Mouse (Mus musculus) mature B cell (primary cell): Measurements from ENCODE around the gene Colgalt2.

ENCODE experiments used
- in situ Hi-C: fragments of 300-500 bp; cut with MboI; formaldehyde crosslinking; loops from 2 replicates; pipeline ENCODE4 v1.14.3; 2019

The Colgalt2 gene

GRCm38 (mm10) chr1:152534531-152534930, 134.9 kb downstream of the Colgalt2 start:
- in situ Hi-C loops: no loop called here

- in situ Hi-C loops: no loop called here
These were observed 136.9 kb downstream of the Colgalt2 start for GRCm38 (mm10) chr1:152536416-152537018.

- in situ Hi-C loops: no loop called here
These were observed 137.6 kb downstream of the Colgalt2 start for GRCm38 (mm10) chr1:152537186-152537585.

- in situ Hi-C loops: no loop called here
These were observed 139.2 kb downstream of the Colgalt2 start for GRCm38 (mm10) chr1:152538817-152539216.

GRCm38 (mm10) chr1:152540304-152540887, 140.8 kb downstream of the Colgalt2 start:
- in situ Hi-C loops: no loop called here

GRCm38 (mm10) chr1:152542747-152543378, 143.2 kb downstream of the Colgalt2 start:
- in situ Hi-C loops: no loop called here

- in situ Hi-C loops: no loop called here
These were observed 144.0 kb downstream of the Colgalt2 start for GRCm38 (mm10) chr1:152543449-152544159.

GRCm38 (mm10) chr1:152549061-152549738, 149.6 kb downstream of the Colgalt2 start:
- in situ Hi-C loops: no loop called here

GRCm38 (mm10) chr1:152550544-152550943, 150.9 kb downstream of the Colgalt2 start:
- in situ Hi-C loops: no loop called here

- in situ Hi-C loops: no loop called here
These were observed 151.3 kb downstream of the Colgalt2 start for GRCm38 (mm10) chr1:152550973-152551372.

- in situ Hi-C loops: no loop called here
These were observed 154.4 kb downstream of the Colgalt2 start for GRCm38 (mm10) chr1:152553912-152554547.

GRCm38 (mm10) chr1:152555944-152556573, 156.4 kb downstream of the Colgalt2 start:
- in situ Hi-C loops: no loop called here

GRCm38 (mm10) chr1:152556576-152557281, 157.1 kb downstream of the Colgalt2 start:
- in situ Hi-C loops: no loop called here
